23 mouse cellular contexts compared by ENCODE assay signal in genomic region chr9:121254761-121255160, GRCm38 (mm10). TPM values are rescaled to one million over a fixed set of nuclear protein-coding genes. Genes with fewer than 3 reads are reported as not detected.
DNase-seq lines count a peak whose midpoint lies in the region; TF ChIP-seq lines count a peak whose summit lies in the region.
"Had no signal": no experiment of that assay in that cellular context is flagged by ENCODE, and none has a peak within 500 bp of the region (broad histone marks: within the 10 kb centered on the region; RNA-seq: fewer than 3 reads in every experiment).

No protein-coding gene starts in this region.

- intact Hi-C loops in gastrocnemius, adult 2 months (cut with DNase I), result no loop called here
- intact Hi-C loops in heart, postnatal 36 days (cut with DNase I), result loop anchor here (5.0 kb wide), 1 partner anchor 203 kb away; no protein-coding TSS in a partner anchor
- intact Hi-C loops in left cerebral cortex, postnatal 14 days (cut with DNase I), result no loop called here
- intact Hi-C loops in left cerebral cortex, postnatal 36 days (cut with DNase I), result loop anchor here (10.0 kb wide), 1 partner anchor 420 kb away; no protein-coding TSS in a partner anchor

- TF ChIP-seq CTCF in gastrocnemius, adult 2 months (IDR thresholded peaks at IDR 0.05), result no peak

- no peak for DNase-seq in gastrocnemius, adult 2 months
- no peak for DNase-seq in gastrocnemius, postnatal 25 days
- peak; percentile 0 to 3 for DNase-seq in heart, adult 9 months (ENCODE audit: low spot score in 2 of 2)
- no peak for DNase-seq in heart, postnatal 36 days
- DNase-seq in left cerebral cortex, postnatal 14 days (ENCODE audit: low spot score in 2 of 2), result peak; percentile 1
- no peak for DNase-seq in left cerebral cortex, postnatal 36 days (ENCODE audit: low spot score in 2 of 2)
- peak; percentile 39 for DNase-seq in testis, postnatal 10 days (ENCODE audit: low spot score)
- DNase-seq: adrenal gland, adult 2 months; cerebellum, adult 18-20 months; cerebellum, postnatal 10 days; kidney, adult 8-10 months; kidney, postnatal 14 days; left cerebral cortex, postnatal 4 days; liver, postnatal 0 days; right cerebral cortex, postnatal 4 days; thymus, postnatal 25 days had no signal

- H3K4me3 ChIP-seq in gastrocnemius, adult 2 months, result no peak overlapping the region
- H3K4me3 ChIP-seq: embryonic facial prominence, embryonic 13.5 days; forebrain, embryonic 10.5 days; forebrain, embryonic 15.5 days; heart, embryonic 13.5 days; hindbrain, embryonic 13.5 days; left cerebral cortex, adult 2 months; liver, embryonic 12.5 days had no signal

- H3K27ac ChIP-seq in gastrocnemius, adult 2 months, result peak overlapping the region; percentile 33
- H3K27ac ChIP-seq: embryonic facial prominence, embryonic 13.5 days; forebrain, embryonic 10.5 days; forebrain, embryonic 15.5 days; heart, embryonic 13.5 days; hindbrain, embryonic 13.5 days; left cerebral cortex, adult 2 months; liver, embryonic 12.5 days had no signal

RNA-seq across cellular contexts. Expression of gene Ulk4, which starts 22.2 kb away (rescaled TPM):
- total RNA-seq in gastrocnemius, adult 2 months (2021), result under 1 TPM; 0.11 to 0.36 TPM
- under 1 TPM; 0.18 to 0.29 TPM for total RNA-seq in gastrocnemius, postnatal 25 days (2021)
- total RNA-seq in heart, postnatal 36 days (2021), result under 1 TPM; 0.17 to 0.46 TPM
- total RNA-seq in left cerebral cortex, postnatal 14 days (2021), result 1 to 10 TPM; 8.8 to 8.9 TPM
- total RNA-seq in left cerebral cortex, postnatal 36 days (2021), result 10 to 100 TPM in 1 of 2 experiments, 1 to 10 TPM in 1; 6.3 to 11.4 TPM

RNA-seq across cellular contexts. Expression of gene Trak1, which starts 42.5 kb away (rescaled TPM):
- 100 to 1,000 TPM; 156 to 204 TPM for total RNA-seq in gastrocnemius, adult 2 months (2021)
- 100 to 1,000 TPM; 180 to 193 TPM for total RNA-seq in gastrocnemius, postnatal 25 days (2021)
- 100 to 1,000 TPM; 305 to 315 TPM for total RNA-seq in heart, postnatal 36 days (2021)
- total RNA-seq in left cerebral cortex, postnatal 14 days (2021), result 100 to 1,000 TPM; 217 to 226 TPM
- 100 to 1,000 TPM; 229 to 269 TPM for total RNA-seq in left cerebral cortex, postnatal 36 days (2021)

Comparison
In these comparisons a context has a peak if more than half of its experiments do, and no peak if none do; other contexts are left out.
1. DNase-seq: peak in heart, adult 9 months (2 of 2), left cerebral cortex, postnatal 14 days (2 of 2) and testis, postnatal 10 days (single experiment); none in gastrocnemius, adult 2 months (single experiment), gastrocnemius, postnatal 25 days (single experiment), heart, postnatal 36 days (0 of 2) and left cerebral cortex, postnatal 36 days (0 of 2).
2. intact Hi-C loops: an anchor here in heart, postnatal 36 days (5.0 kb wide) and left cerebral cortex, postnatal 36 days (10.0 kb wide); none called in gastrocnemius, adult 2 months and left cerebral cortex, postnatal 14 days.
3. RNA of gene Ulk4, which starts 22.2 kb away (total RNA-seq): 6.3 to 11.4 TPM in left cerebral cortex, postnatal 36 days and 8.8 to 8.9 TPM in left cerebral cortex, postnatal 14 days; 0.17 to 0.46 TPM in heart, postnatal 36 days, 0.11 to 0.36 TPM in gastrocnemius, adult 2 months and 0.18 to 0.29 TPM in gastrocnemius, postnatal 25 days; every median in the first group is over 4 times any median in the second.